Mouse (Mus musculus): ENCODE measurements around the gene H2afx.
A peak's percentile ranks its signal among the peaks of the same experiment; 100 is the strongest.
"Not testable (repeated sequence)": the region's sequence is repeated elsewhere in the genome, so short reads cannot be mapped to it uniquely, and the experiment has no call there.

Gene H2afx

GRCm38 (mm10) chr9:44334396-44335330, at the start of gene H2afx:
TSS of gene H2afx (plus strand) at chr9:44334694.
- DNase-seq = peak; percentile 98

GRCm38 (mm10) chr9:44286256-44286850, 48.1 kb upstream of the H2afx start:
- no peak for DNase-seq

- DNase-seq = peak; percentile 32
These were observed 47.5 kb upstream of the H2afx start for GRCm38 (mm10) chr9:44287003-44287400.

GRCm38 (mm10) chr9:44287401-44288075, 47.0 kb upstream of the H2afx start:
- DNase-seq = peak; percentile 45

- DNase-seq = peak; percentile 67
These were observed 46.2 kb upstream of the H2afx start, which contains the start of gene Abcg4 for GRCm38 (mm10) chr9:44288076-44288958. TSS of gene Abcg4 (minus strand) at chr9:44288615.

- no peak for DNase-seq
These were observed 45.6 kb upstream of the H2afx start for GRCm38 (mm10) chr9:44288959-44289291.

- no peak for DNase-seq
These were observed 42.0 kb upstream of the H2afx start for GRCm38 (mm10) chr9:44292490-44292889.

- DNase-seq = not testable (repeated sequence)
These were observed 34.5 kb upstream of the H2afx start for GRCm38 (mm10) chr9:44300001-44300400.

- DNase-seq = peak; percentile 96
These were observed 28.9 kb upstream of the H2afx start, which contains the start of gene Hinfp for GRCm38 (mm10) chr9:44305466-44306079. TSS of gene Hinfp (minus strand) at chr9:44305671.

GRCm38 (mm10) chr9:44306532-44306931, 28.0 kb upstream of the H2afx start:
- DNase-seq = no peak

- DNase-seq = no peak
These were observed 27.2 kb upstream of the H2afx start for GRCm38 (mm10) chr9:44307248-44307647.

GRCm38 (mm10) chr9:44309756-44310155, 24.7 kb upstream of the H2afx start:
- DNase-seq = no peak

GRCm38 (mm10) chr9:44310750-44311135, 23.8 kb upstream of the H2afx start:
- no peak for DNase-seq

GRCm38 (mm10) chr9:44311136-44312134, 23.1 kb upstream of the H2afx start:
- no peak for DNase-seq

GRCm38 (mm10) chr9:44313476-44314256, 20.8 kb upstream of the H2afx start:
- no peak for DNase-seq

- DNase-seq = no peak
These were observed 20.3 kb upstream of the H2afx start for GRCm38 (mm10) chr9:44314257-44314547.

- DNase-seq = no peak
These were observed 19.6 kb upstream of the H2afx start for GRCm38 (mm10) chr9:44314910-44315309.

- no peak for DNase-seq
These were observed 17.0 kb upstream of the H2afx start for GRCm38 (mm10) chr9:44317452-44317851.

- no peak for DNase-seq
These were observed 16.2 kb upstream of the H2afx start for GRCm38 (mm10) chr9:44318076-44318825.

GRCm38 (mm10) chr9:44318826-44319095, 15.7 kb upstream of the H2afx start:
- DNase-seq = no peak
